Mouse (Mus musculus) embryonic fibroblast, embryonic 13.5 days (primary cell): ENCODE measurements around the gene Ffar3.

Experiments used
- CTCF ChIP-seq: IDR thresholded peaks from 2 replicates; pipeline ENCODE4 v1.5.1; 2011; ENCODE audit warnings: mild to moderate bottlenecking, control low read depth, low read length, moderate library complexity, borderline replicate concordance; ENCODE audit not compliant: insufficient read depth
- POLR2A ChIP-seq: IDR thresholded peaks from 2 replicates; pipeline ENCODE4 v1.6.1; 2011; ENCODE audit warnings: low read depth, mild to moderate bottlenecking, control low read depth, low read length, moderate library complexity

GRCm38 (mm10) chr7:30891746-30892145 lies 35.8 kb upstream of the Ffar3 start:
- TF ChIP-seq CTCF (no peak), POLR2A (no peak)
